Mouse (Mus musculus) small intestine, adult 2 months (tissue): ENCODE measurements around the gene Mkrn3. TPM values are rescaled to one million over a fixed set of nuclear protein-coding genes. Genes with fewer than 3 reads are reported as not detected.

Source experiments
- H3K27ac ChIP-seq: fragments of 200-500 bp; 2 replicates; pipeline ENCODE4 v1.5.1; 2012; ENCODE audit warnings: low read depth, low read length, control low read depth, inconsistent platforms; ENCODE audit not compliant: insufficient read depth
- H3K27me3 ChIP-seq: fragments of 200-500 bp; 2 replicates; pipeline ENCODE4 v1.6.1; 2012; ENCODE audit warnings: mild to moderate bottlenecking, moderate library complexity, low read length, inconsistent platforms; ENCODE audit not compliant: control insufficient read depth, insufficient read depth
- H3K36me3 ChIP-seq: fragments of 200-500 bp; 2 replicates; pipeline ENCODE4 v1.6.1; 2012; ENCODE audit warnings: mild to moderate bottlenecking, low read length, control low read depth, inconsistent platforms; ENCODE audit not compliant: control insufficient read depth, insufficient read depth
- H3K4me1 ChIP-seq: fragments of 200-500 bp; 2 replicates; pipeline ENCODE4 v1.6.1; 2012; ENCODE audit warnings: low read length, inconsistent platforms, mixed read lengths; ENCODE audit not compliant: control insufficient read depth, insufficient read depth, insufficient read length
- H3K4me3 ChIP-seq: fragments of 200-500 bp; 2 replicates; pipeline ENCODE4 v1.5.1; 2012; ENCODE audit warnings: low read depth, mild to moderate bottlenecking, control low read depth, inconsistent platforms, low read length, moderate library complexity
- CTCF ChIP-seq: fragments of 200-500 bp; IDR thresholded peaks from 2 replicates; pipeline ENCODE4 v1.5.1; 2012; ENCODE audit warnings: low read depth, mild to moderate bottlenecking, control low read depth, inconsistent platforms, low read length, moderate library complexity, mixed read lengths; ENCODE audit not compliant: insufficient replicate concordance, insufficient read length; ENCODE audit errors: extremely low read depth
- POLR2A ChIP-seq: fragments of 200-500 bp; IDR thresholded peaks from 2 replicates; pipeline ENCODE4 v1.6.1; 2012; ENCODE audit warnings: low read depth, mild to moderate bottlenecking, control low read depth, inconsistent platforms, low read length, moderate library complexity
- WGBS: fragments of 180-500 bp; shearing (Covaris S2); methylation state at CpG from one replicate; pipeline ENCODE4 v1.1.7; 2018; 5-methylcytosine and 5-hydroxymethylcytosine counted together
- polyA plus RNA-seq: library from polyadenylated mRNA; depleted of rRNA; stranded (reverse); fragments of >200 nt; gene quantifications from 2 replicates; pipeline ENCODE4 v1.2.3, GENCODE M21; 2012; rRNA removed

Gene Mkrn3
- polyA plus RNA-seq, 1 experiment: 0.06 TPM

DNA sequence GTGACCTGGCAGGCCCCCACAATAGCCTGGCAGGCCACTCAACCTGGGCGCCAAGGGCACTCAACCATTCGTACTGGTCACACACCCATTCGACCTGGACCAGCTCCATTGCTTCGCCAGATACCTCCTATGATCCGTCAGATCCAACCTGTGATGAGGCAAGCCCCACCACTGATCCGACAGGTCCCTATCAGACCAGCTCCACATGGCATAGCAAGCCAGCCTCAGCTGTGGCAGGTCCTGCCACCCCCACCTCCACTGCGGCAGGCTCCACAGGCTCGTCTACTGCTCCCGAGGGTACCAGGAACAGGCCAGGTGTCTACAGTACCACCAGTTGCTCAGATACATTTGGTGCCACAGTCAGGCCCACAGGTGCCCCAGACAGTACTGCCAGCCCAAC is 41.4 kb downstream of the Mkrn3 start:
- Histone ChIP-seq H3K4me1 (no peaks in the 10 kb centered on the region), H3K4me3 (no peak overlapping the region), H3K27me3 (no peaks in the 10 kb centered on the region), H3K36me3 (no peaks in the 10 kb centered on the region), H3K27ac (no peak overlapping the region)
- no peak for TF ChIP-seq CTCF
- no peak for TF ChIP-seq POLR2A
- 90% methylated on average over 9 of the region's 9 CpGs for WGBS

- 36% methylated on average over 14 of the region's 14 CpGs for WGBS
- TF ChIP-seq POLR2A: no peak
- TF ChIP-seq CTCF: no peak
- H3K27ac ChIP-seq: no peak overlapping the region
- H3K27me3 ChIP-seq: no peaks in the 10 kb centered on the region
- no peaks in the 10 kb centered on the region for H3K36me3 ChIP-seq
- H3K4me3 ChIP-seq: no peak overlapping the region
- H3K4me1 ChIP-seq: no peaks in the 10 kb centered on the region
Measured at GRCm38 (mm10) chr7:62377313-62377712, 42.6 kb downstream of the Mkrn3 start.

DNA sequence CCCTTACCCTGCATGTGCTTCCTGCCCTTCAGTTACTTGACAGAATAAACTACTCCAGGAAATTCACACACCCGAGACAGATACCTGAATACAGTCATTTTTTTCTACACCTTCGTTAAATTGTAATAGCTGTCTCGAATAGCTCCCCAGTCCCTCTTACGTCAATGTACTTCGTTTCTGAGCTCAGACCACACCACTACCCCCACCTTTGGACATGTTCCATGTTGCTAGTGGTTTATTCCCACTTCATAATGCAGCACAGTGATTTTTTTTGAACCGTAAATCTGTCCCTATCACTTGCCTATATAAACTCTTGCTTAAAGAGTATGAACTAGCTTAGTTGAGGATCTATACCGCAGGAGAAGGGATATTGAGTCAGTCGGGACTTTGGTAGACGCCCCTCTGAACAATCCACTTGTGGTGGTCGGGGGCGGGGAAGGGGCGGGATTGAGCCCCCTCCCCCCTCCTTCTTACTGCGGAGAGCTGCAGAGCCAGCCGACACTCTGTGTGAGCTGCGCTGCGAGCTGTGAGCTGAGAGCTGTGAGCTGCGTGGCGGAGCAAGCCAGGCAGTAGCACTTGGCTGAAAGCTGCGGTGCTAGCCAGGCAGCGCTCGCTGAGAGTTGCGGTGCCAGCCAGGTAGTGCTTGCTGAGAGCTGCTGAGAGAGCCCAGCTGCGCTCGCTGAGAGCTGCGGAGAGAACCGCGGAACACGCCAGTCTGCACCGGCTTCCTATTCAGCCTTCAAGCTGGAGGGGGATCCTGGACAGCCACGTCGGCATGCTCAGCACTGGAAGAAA is 43.2 kb downstream of the Mkrn3 start, which contains the start of gene Magel2:
Gene Magel2 (plus strand): TSS at position 501 of the 795 bp plus-strand sequence.
- Histone ChIP-seq H3K4me1 (no peaks in the 10 kb centered on the region), H3K27ac (no peak within 1 kb of the TSS), H3K27me3 (no peaks in the 10 kb centered on the region), H3K36me3 (no peaks in the 10 kb centered on the region), H3K4me3 (no peak within 1 kb of the TSS)
- 28% methylated on average over 31 of the region's 31 CpGs for WGBS
- TF ChIP-seq CTCF (no peak), POLR2A (no peak)

DNA sequence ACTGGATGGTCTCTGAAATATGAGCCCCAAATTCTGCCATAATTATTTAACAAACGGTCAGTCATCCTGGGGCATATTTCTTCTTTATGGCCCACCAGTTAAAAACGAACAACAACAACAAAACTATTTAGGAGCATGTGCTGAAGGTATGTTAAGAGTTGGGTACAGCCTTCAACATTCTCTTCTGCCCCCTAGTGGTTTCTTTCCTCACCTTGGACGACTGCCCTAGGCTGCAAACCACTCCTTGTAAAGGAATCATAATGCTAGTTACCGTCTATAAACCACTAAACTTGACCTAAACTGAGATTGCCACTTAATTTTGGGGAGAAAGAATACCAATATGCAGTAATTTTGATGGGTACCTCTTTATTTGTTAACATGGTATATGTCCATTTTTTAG is 44.3 kb downstream of the Mkrn3 start:
- Histone ChIP-seq H3K27ac (no peak overlapping the region), H3K4me1 (no peaks in the 10 kb centered on the region), H3K27me3 (no peaks in the 10 kb centered on the region), H3K36me3 (no peaks in the 10 kb centered on the region), H3K4me3 (no peak overlapping the region)
- WGBS: 33% methylated on average over 4 of the region's 4 CpGs
- no peak for TF ChIP-seq CTCF
- no peak for TF ChIP-seq POLR2A

Other genes with a start within 250 kb of the Mkrn3 start
- gene Ndn, start 73.6 kb downstream of the Mkrn3 start, polyA plus RNA-seq: 1.8 and 2.1 TPM in 2 replicates
- not detected in 2 replicates for gene Magel2, start 43.1 kb downstream of the Mkrn3 start, polyA plus RNA-seq
- 0.17 and 0.47 TPM in 2 replicates for gene Peg12, start 44.4 kb upstream of the Mkrn3 start, polyA plus RNA-seq